Mouse (Mus musculus): ENCODE data around the gene Prss45.

DNA sequence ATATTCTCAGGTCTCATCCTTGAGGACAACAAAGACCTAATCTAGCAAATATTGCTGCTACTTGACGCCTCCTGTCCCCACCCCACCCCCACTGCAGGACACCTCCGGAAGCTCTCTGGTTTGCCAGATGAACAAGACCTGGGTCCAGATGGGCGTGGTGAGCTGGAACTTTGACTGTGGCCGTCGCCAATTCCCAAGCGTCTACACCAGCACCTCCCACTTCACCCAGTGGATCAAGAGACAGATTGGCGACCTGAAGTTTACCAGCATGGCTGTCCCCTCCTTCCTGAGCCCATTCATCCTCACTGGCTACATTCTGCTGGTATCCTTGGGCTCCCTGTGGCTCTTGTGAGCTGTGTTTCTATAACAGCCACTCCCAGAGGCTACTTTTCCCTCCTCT, 21.5 kb downstream of the Prss45 start:
- TF ChIP-seq CTCF (conservative IDR thresholded peaks at IDR 0.05 in 1 of 2, IDR thresholded peaks at IDR 0.05 in 1 of 2; ENCODE audit: low read depth in 2 of 2, low read length in 2 of 2) (no peak), HCFC1 (IDR thresholded peaks at IDR 0.05; ENCODE audit: low read depth, low read length) (no peak), EP300 (IDR thresholded peaks at IDR 0.05; ENCODE audit: low read length) (no peak), CHD1 (IDR thresholded peaks at IDR 0.05; ENCODE audit: low read depth, low read length) (no peak), MAX (IDR thresholded peaks at IDR 0.05; ENCODE audit: low read length) (no peak), NELFE (IDR thresholded peaks at IDR 0.05; ENCODE audit: low read depth, low read length) (no peak), E2F4 (IDR thresholded peaks at IDR 0.05; ENCODE audit: insufficient replicate concordance, low read depth, low read length) (no peak), POLR2A (IDR thresholded peaks at IDR 0.05; ENCODE audit: low read depth, low read length) (no peak)

Measured in CH12.LX (cell line).